Mouse (Mus musculus): ENCODE data around the gene Sbk1.
"Not testable (repeated sequence)": the region's sequence is repeated elsewhere in the genome, so short reads cannot be mapped to it uniquely, and the experiment has no call there.

Gene Sbk1

GRCm38 (mm10) chr7:126265949-126266348 lies 6.5 kb upstream of the Sbk1 start:
- DNase-seq (ENCODE audit: low read depth, low spot score) = no peak

GRCm38 (mm10) chr7:126266372-126266870 lies 6.0 kb upstream of the Sbk1 start:
- DNase-seq (ENCODE audit: low read depth, low spot score) = no peak

GRCm38 (mm10) chr7:126267606-126268005 lies 4.8 kb upstream of the Sbk1 start:
- no peak for DNase-seq (ENCODE audit: low read depth, low spot score)

GRCm38 (mm10) chr7:126272770-126273311 lies 422 bp downstream of the Sbk1 start:
- no peak for DNase-seq (ENCODE audit: low read depth, low spot score)

- no peak for DNase-seq (ENCODE audit: low read depth, low spot score)
These were observed 1.1 kb downstream of the Sbk1 start for GRCm38 (mm10) chr7:126273351-126274042.

- DNase-seq (ENCODE audit: low read depth, low spot score) = no peak
These were observed 1.7 kb downstream of the Sbk1 start for GRCm38 (mm10) chr7:126274137-126274536.

GRCm38 (mm10) chr7:126274626-126275025 lies 2.2 kb downstream of the Sbk1 start:
- DNase-seq (ENCODE audit: low read depth, low spot score) = no peak

- no peak for DNase-seq (ENCODE audit: low read depth, low spot score)
These were observed 3.3 kb downstream of the Sbk1 start for GRCm38 (mm10) chr7:126275711-126276110.

GRCm38 (mm10) chr7:126276297-126276696 lies 3.9 kb downstream of the Sbk1 start:
- DNase-seq (ENCODE audit: low read depth, low spot score) = no peak

GRCm38 (mm10) chr7:126277536-126278295 lies 5.3 kb downstream of the Sbk1 start:
- DNase-seq (ENCODE audit: low read depth, low spot score) = no peak

GRCm38 (mm10) chr7:126278799-126279198 lies 6.4 kb downstream of the Sbk1 start:
- no peak for DNase-seq (ENCODE audit: low read depth, low spot score)

GRCm38 (mm10) chr7:126279774-126280482 lies 7.5 kb downstream of the Sbk1 start:
- no peak for DNase-seq (ENCODE audit: low read depth, low spot score)

GRCm38 (mm10) chr7:126280696-126281095 lies 8.3 kb downstream of the Sbk1 start:
- no peak for DNase-seq (ENCODE audit: low read depth, low spot score)

GRCm38 (mm10) chr7:126281876-126282682 lies 9.7 kb downstream of the Sbk1 start:
- no peak for DNase-seq (ENCODE audit: low read depth, low spot score)

GRCm38 (mm10) chr7:126282683-126282990 lies 10.2 kb downstream of the Sbk1 start:
- DNase-seq (ENCODE audit: low read depth, low spot score) = not testable (repeated sequence)

GRCm38 (mm10) chr7:126284021-126284420 lies 11.6 kb downstream of the Sbk1 start:
- DNase-seq (ENCODE audit: low read depth, low spot score) = no peak

GRCm38 (mm10) chr7:126284441-126284840 lies 12.0 kb downstream of the Sbk1 start:
- DNase-seq (ENCODE audit: low read depth, low spot score) = no peak

- DNase-seq (ENCODE audit: low read depth, low spot score) = no peak
These were observed 12.4 kb downstream of the Sbk1 start for GRCm38 (mm10) chr7:126284865-126285264.

- no peak for DNase-seq (ENCODE audit: low read depth, low spot score)
These were observed 13.1 kb downstream of the Sbk1 start for GRCm38 (mm10) chr7:126285293-126286211.

GRCm38 (mm10) chr7:126286311-126286710 lies 13.9 kb downstream of the Sbk1 start:
- no peak for DNase-seq (ENCODE audit: low read depth, low spot score)
